Mouse (Mus musculus) brain, embryonic 14.5 days (tissue): ENCODE measurements at regions not wholly inside any gene's neighbourhood (a gene's known extent, or its start where the extent isn't known, plus 50 kb on each side); places are given as distances from the start of the nearest gene placed in this dataset.
"Not testable (repeated sequence)": the region's sequence is repeated elsewhere in the genome, so short reads cannot be mapped to it uniquely, and the experiment has no call there.

Source experiments
- DNase-seq: peaks from one replicate; pipeline ENCODE4 v3.0.0-alpha.2; 2011; ENCODE audit warnings: low read depth
- CTCF ChIP-seq: fragments of 200-500 bp; IDR thresholded peaks from 2 replicates; pipeline ENCODE4 v1.5.1; 2012; ENCODE audit warnings: inconsistent platforms, mild to moderate bottlenecking, moderate library complexity, borderline replicate concordance; ENCODE audit not compliant: insufficient read depth, insufficient read length; ENCODE audit errors: extremely low read depth
- POLR2A ChIP-seq: fragments of 200-500 bp; IDR thresholded peaks from 2 replicates; pipeline ENCODE4 v1.6.1; 2012; ENCODE audit warnings: mild to moderate bottlenecking, inconsistent platforms, borderline replicate concordance; ENCODE audit not compliant: poor library complexity, insufficient read depth, insufficient read length, severe bottlenecking; ENCODE audit errors: extremely low read depth

GRCm38 (mm10) chr14:112534971-112535370 lies 779.4 kb upstream of the Tpm3-rs7 start:
- not testable (repeated sequence) for DNase-seq

- DNase-seq: no peak
- no peak for TF ChIP-seq CTCF
- no peak for TF ChIP-seq POLR2A
These were observed 778.5 kb upstream of the Tpm3-rs7 start for GRCm38 (mm10) chr14:112535914-112536313.

- TF ChIP-seq CTCF: no peak
- TF ChIP-seq POLR2A: no peak
- DNase-seq: no peak
These were observed 772.1 kb upstream of the Tpm3-rs7 start for GRCm38 (mm10) chr14:112542261-112542660.

- DNase-seq: no peak
- TF ChIP-seq POLR2A (no peak), CTCF (no peak)
These were observed 765.6 kb upstream of the Tpm3-rs7 start for GRCm38 (mm10) chr14:112548798-112549197.

GRCm38 (mm10) chr14:112562246-112562645 lies 752.2 kb upstream of the Tpm3-rs7 start:
- no peak for TF ChIP-seq CTCF
- no peak for TF ChIP-seq POLR2A
- DNase-seq: no peak

- TF ChIP-seq POLR2A: no peak
- TF ChIP-seq CTCF: no peak
- DNase-seq: no peak
These were observed 719.7 kb upstream of the Tpm3-rs7 start for GRCm38 (mm10) chr14:112594715-112595114.

GRCm38 (mm10) chr14:112620701-112621100 lies 693.7 kb upstream of the Tpm3-rs7 start:
- TF ChIP-seq CTCF (no peak), POLR2A (no peak)
- DNase-seq: no peak

- DNase-seq: no peak
- TF ChIP-seq CTCF (no peak), POLR2A (no peak)
These were observed 656.8 kb upstream of the Tpm3-rs7 start for GRCm38 (mm10) chr14:112657634-112658033.

DNA sequence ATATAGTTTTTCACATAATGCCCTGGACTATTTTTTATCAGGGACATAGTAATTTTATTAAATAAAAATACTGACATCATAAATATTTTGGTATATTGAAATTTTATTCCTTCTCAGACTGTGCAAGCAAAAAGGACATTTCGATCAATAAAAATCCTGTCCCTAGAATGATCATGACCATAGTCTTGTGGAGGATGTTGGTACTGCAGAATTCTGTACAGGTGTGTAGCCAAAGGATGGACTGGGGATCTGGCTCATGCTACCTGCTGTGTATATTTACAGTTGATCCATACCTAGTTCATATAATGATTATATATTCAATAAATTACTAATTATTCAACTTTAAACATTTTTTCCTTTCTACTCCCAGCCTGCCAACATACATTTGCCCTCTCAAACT lies 654.6 kb upstream of the Tpm3-rs7 start:
- no peak for TF ChIP-seq POLR2A
- TF ChIP-seq CTCF: peak; percentile 19; the same call in 1 of the 2 replicates
- DNase-seq: no peak

DNA sequence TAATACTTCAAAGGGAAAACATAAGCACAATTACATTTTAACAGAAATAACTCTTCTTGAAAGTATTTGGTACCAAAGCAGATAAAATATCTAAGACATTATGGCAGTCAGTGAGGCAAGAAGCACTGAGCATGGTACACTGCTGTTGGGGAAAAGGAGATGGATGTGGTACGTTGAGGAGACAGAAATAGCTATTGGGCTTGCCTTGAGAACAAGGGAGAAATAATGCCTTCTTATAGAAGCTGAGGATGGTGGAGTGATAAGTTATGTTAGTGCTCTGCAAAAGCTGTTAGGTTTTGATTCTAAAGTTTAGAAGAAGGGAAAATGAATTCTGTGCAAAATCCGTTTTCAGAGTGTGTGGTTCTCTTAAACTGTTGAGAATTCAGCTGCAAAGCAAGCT lies 633.7 kb upstream of the Tpm3-rs7 start:
- no peak for DNase-seq
- TF ChIP-seq CTCF (no peak), POLR2A (no peak)

DNA sequence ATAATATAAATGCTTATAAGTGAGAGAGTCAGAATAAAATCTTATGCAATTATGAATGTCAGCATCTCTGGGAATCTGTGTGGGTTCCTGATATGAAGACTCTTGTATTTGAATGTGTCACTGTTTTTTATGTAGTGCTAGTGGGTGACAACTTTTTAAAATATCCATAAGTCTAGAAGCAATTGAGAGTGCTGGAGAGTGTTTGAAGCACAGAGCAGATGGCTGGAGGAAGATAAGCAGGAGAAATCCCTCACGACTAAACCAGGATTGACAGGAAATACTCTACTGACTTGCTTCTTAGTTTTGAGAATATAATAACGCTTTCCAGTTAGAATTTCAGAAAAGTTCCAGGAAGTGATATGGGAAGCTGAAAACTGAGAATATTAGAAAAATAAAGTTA lies 628.4 kb upstream of the Tpm3-rs7 start:
- TF ChIP-seq CTCF (no peak), POLR2A (no peak)
- peak; percentile 2 for DNase-seq

DNA sequence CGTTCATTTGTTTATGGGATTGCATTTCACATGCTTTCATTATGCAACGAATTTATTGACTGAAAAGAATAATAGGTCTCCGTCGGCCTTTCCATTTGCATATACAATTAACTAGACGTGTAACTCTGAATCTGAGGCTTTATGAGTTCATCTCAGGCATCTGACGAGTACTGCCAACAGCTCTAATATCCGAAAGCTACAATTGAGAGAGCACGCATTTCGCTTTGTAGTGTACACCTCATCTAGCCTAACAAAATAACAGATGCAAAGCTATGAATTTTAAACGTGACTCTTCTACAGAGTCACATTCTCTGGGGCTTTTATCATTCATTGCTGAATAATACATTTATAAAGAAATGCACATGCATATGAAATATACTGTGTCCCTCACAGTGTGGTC lies 594.9 kb upstream of the Tpm3-rs7 start:
- TF ChIP-seq CTCF: no peak
- TF ChIP-seq POLR2A: no peak
- DNase-seq: peak; percentile 31
